Mouse (Mus musculus) kidney, embryonic 14.5 days (tissue): ENCODE data around the gene Pax6. TPM values are rescaled to one million over a fixed set of nuclear protein-coding genes. Genes with fewer than 3 reads are reported as not detected.

ENCODE experiments used
- ATAC-seq: fragments of 200-750 bp; cut with Nextera tagmentation; 2 replicates; pipeline ENCODE4 v1.8.0; 2017; ENCODE audit warnings: moderate number of reproducible peaks, mild to moderate bottlenecking, moderate TSS enrichment, moderate library complexity; ENCODE audit not compliant: low FRiP score, low TSS enrichment
- H3K27ac ChIP-seq: fragments of 300-500 bp; sonication (generic); 2 replicates; pipeline ENCODE4 v1.5.1; 2014; ENCODE audit warnings: low read depth, mild to moderate bottlenecking, low read length, moderate library complexity, mixed read lengths
- H3K27me3 ChIP-seq: fragments of 300-500 bp; sonication (generic); 2 replicates; pipeline ENCODE4 v1.6.1; 2014; ENCODE audit warnings: mild to moderate bottlenecking, low read length; ENCODE audit not compliant: control insufficient read depth, insufficient read depth
- H3K36me3 ChIP-seq: fragments of 300-500 bp; sonication (generic); 2 replicates; pipeline ENCODE4 v1.6.1; 2014; ENCODE audit warnings: low read length, mixed read lengths; ENCODE audit not compliant: control insufficient read depth, insufficient read depth
- H3K4me1 ChIP-seq: fragments of 300-500 bp; sonication (generic); 2 replicates; pipeline ENCODE4 v1.6.1; 2014; ENCODE audit warnings: low read length, mixed read lengths; ENCODE audit not compliant: control insufficient read depth, insufficient read depth
- H3K4me2 ChIP-seq: fragments of 300-500 bp; sonication (generic); replicated peaks from 2 replicates; pipeline ENCODE4 v1.6.1; 2014; ENCODE audit warnings: low read depth, mild to moderate bottlenecking, low read length
- H3K4me3 ChIP-seq: fragments of 300-500 bp; sonication (generic); 2 replicates; pipeline ENCODE4 v1.5.1; 2014; ENCODE audit warnings: mild to moderate bottlenecking, low read length
- H3K9ac ChIP-seq: fragments of 300-500 bp; sonication (generic); 2 replicates; pipeline ENCODE4 v1.6.1; 2014; ENCODE audit warnings: low read depth, mild to moderate bottlenecking, low read length, moderate library complexity
- H3K9me3 ChIP-seq: fragments of 300-500 bp; sonication (generic); 2 replicates; pipeline ENCODE4 v1.6.1; 2016; ENCODE audit warnings: low read length; ENCODE audit not compliant: control insufficient read depth
- WGBS: fragments of 180-500 bp; shearing (Covaris S2); extraction: QIAGEN DNeasy Blood & Tissue Kit; methylation state at CpG from one replicate; pipeline ENCODE4 v1.1.7; 2014; 5-methylcytosine and 5-hydroxymethylcytosine counted together
- polyA plus RNA-seq: library from polyadenylated mRNA; unstranded; fragments of >200 nt; fragmentation: Nextera tagmentation; extraction: Ambion mirVana; gene quantifications from 2 replicates; pipeline ENCODE4 v1.2.1, GENCODE M21; 2014

Pax6 gene
- polyA plus RNA-seq, 1 experiment from 2014 or later: 0.12 TPM

- Histone ChIP-seq H3K9ac (no peak overlapping the region), H3K27ac (no peak overlapping the region), H3K4me3 (peak overlapping the region; percentile 27), H3K27me3 (peaks cover 92% of the 10 kb centered on the region), H3K4me2 (peak overlapping the region; percentile 41), H3K9me3 (no peaks in the 10 kb centered on the region), H3K36me3 (no peaks in the 10 kb centered on the region), H3K4me1 (peaks cover 12% of the 10 kb centered on the region)
- WGBS: under 1% methylated on average over 49 of the region's 49 CpGs
- ATAC-seq: peak; percentile 66
Measured at GRCm38 (mm10) chr2:105674875-105675729, 6.4 kb downstream of the Pax6 start.

- no peak for ATAC-seq
- H3K4me3 ChIP-seq: peak overlapping the region; percentile 27
- H3K9me3 ChIP-seq: no peaks in the 10 kb centered on the region
- H3K4me2 ChIP-seq: peak overlapping the region; percentile 41
- no peak overlapping the region for H3K9ac ChIP-seq
- peaks cover 12% of the 10 kb centered on the region for H3K4me1 ChIP-seq
- peaks cover 94% of the 10 kb centered on the region for H3K27me3 ChIP-seq
- no peak overlapping the region for H3K27ac ChIP-seq
- 0% methylated on average over 11 of the region's 11 CpGs for WGBS
- H3K36me3 ChIP-seq: no peaks in the 10 kb centered on the region
Measured at GRCm38 (mm10) chr2:105675730-105676079, 7.0 kb downstream of the Pax6 start.

GRCm38 (mm10) chr2:105676080-105676908 lies 7.6 kb downstream of the Pax6 start:
- H3K36me3 ChIP-seq: no peaks in the 10 kb centered on the region
- peak overlapping the region; percentile 36 for H3K4me2 ChIP-seq
- H3K27me3 ChIP-seq: peaks cover 94% of the 10 kb centered on the region
- H3K9ac ChIP-seq: no peak overlapping the region
- WGBS: under 1% methylated on average over 77 of the region's 77 CpGs
- H3K27ac ChIP-seq: no peak overlapping the region
- peaks cover 12% of the 10 kb centered on the region for H3K4me1 ChIP-seq
- ATAC-seq: peak; percentile 34; the same call in 1 of the 2 replicates
- peak overlapping the region; percentile 27 for H3K4me3 ChIP-seq
- no peaks in the 10 kb centered on the region for H3K9me3 ChIP-seq

GRCm38 (mm10) chr2:105676909-105677433 lies 8.3 kb downstream of the Pax6 start:
- Histone ChIP-seq H3K36me3 (no peaks in the 10 kb centered on the region), H3K27me3 (peaks cover 94% of the 10 kb centered on the region), H3K9ac (no peak overlapping the region), H3K27ac (no peak overlapping the region), H3K4me1 (peaks cover 12% of the 10 kb centered on the region), H3K4me2 (no peak overlapping the region), H3K9me3 (no peaks in the 10 kb centered on the region), H3K4me3 (no peak overlapping the region)
- ATAC-seq: no peak
- WGBS: 0% methylated on average over 11 of the region's 11 CpGs

GRCm38 (mm10) chr2:105677434-105678105 lies 8.9 kb downstream of the Pax6 start:
- no peaks in the 10 kb centered on the region for H3K36me3 ChIP-seq
- no peak overlapping the region for H3K9ac ChIP-seq
- no peaks in the 10 kb centered on the region for H3K9me3 ChIP-seq
- no peak for ATAC-seq
- H3K4me2 ChIP-seq: no peak overlapping the region
- peaks cover 12% of the 10 kb centered on the region for H3K4me1 ChIP-seq
- no peak overlapping the region for H3K4me3 ChIP-seq
- no peak overlapping the region for H3K27ac ChIP-seq
- WGBS: under 1% methylated on average over 11 of the region's 11 CpGs
- H3K27me3 ChIP-seq: peaks cover 94% of the 10 kb centered on the region

GRCm38 (mm10) chr2:105678306-105678705 lies 9.6 kb downstream of the Pax6 start:
- no peak for ATAC-seq
- H3K27me3 ChIP-seq: peaks cover 94% of the 10 kb centered on the region
- peaks cover 12% of the 10 kb centered on the region for H3K4me1 ChIP-seq

GRCm38 (mm10) chr2:105678880-105679321 lies 10.2 kb downstream of the Pax6 start:
- Histone ChIP-seq H3K9ac (no peak overlapping the region), H3K4me3 (no peak overlapping the region), H3K36me3 (no peaks in the 10 kb centered on the region), H3K9me3 (no peaks in the 10 kb centered on the region), H3K4me2 (no peak overlapping the region), H3K4me1 (peaks cover 12% of the 10 kb centered on the region), H3K27me3 (peaks cover 94% of the 10 kb centered on the region), H3K27ac (no peak overlapping the region)
- WGBS: 1% methylated on average over 7 of the region's 7 CpGs
- ATAC-seq: no peak

More at GRCm38 (mm10) chr2:105678306-105678705, 9.6 kb downstream of the Pax6 start:
- Histone ChIP-seq H3K36me3 (no peaks in the 10 kb centered on the region), H3K9me3 (no peaks in the 10 kb centered on the region), H3K9ac (no peak overlapping the region), H3K27ac (no peak overlapping the region), H3K4me3 (no peak overlapping the region), H3K4me2 (no peak overlapping the region)
- 5% methylated on average over 4 of the region's 4 CpGs for WGBS

GRCm38 (mm10) chr2:105679331-105679730 lies 10.6 kb downstream of the Pax6 start:
- H3K27me3 ChIP-seq: peaks cover 94% of the 10 kb centered on the region
- no peaks in the 10 kb centered on the region for H3K9me3 ChIP-seq
- ATAC-seq: no peak
- no peak overlapping the region for H3K4me3 ChIP-seq
- H3K27ac ChIP-seq: no peak overlapping the region
- peaks cover 12% of the 10 kb centered on the region for H3K4me1 ChIP-seq
- no peak overlapping the region for H3K4me2 ChIP-seq
- WGBS: 0% methylated on average over 2 of the region's 2 CpGs
- no peak overlapping the region for H3K9ac ChIP-seq
- H3K36me3 ChIP-seq: no peaks in the 10 kb centered on the region
